Mouse (Mus musculus): ENCODE results near the gene Itga9. TPM values are rescaled to one million over a fixed set of nuclear protein-coding genes. Genes with fewer than 3 reads are reported as not detected.

Itga9 gene
- total RNA-seq, 4 experiments from 2014 or later: 2.8 to 6.1 (median 4.4) TPM

GRCm38 (mm10) chr9:118686166-118686961 is 79.9 kb downstream of the Itga9 start:
- DNase-seq (ENCODE audit: low spot score in 2 of 2): no peak

- no peak for DNase-seq (ENCODE audit: low spot score in 2 of 2)
These were observed 81.8 kb downstream of the Itga9 start for GRCm38 (mm10) chr9:118688248-118688647.

GRCm38 (mm10) chr9:118688921-118689451 is 82.5 kb downstream of the Itga9 start:
- no peak for DNase-seq (ENCODE audit: low spot score in 2 of 2)

- DNase-seq (ENCODE audit: low spot score in 2 of 2): peak; percentile 58 to 70
These were observed 86.8 kb downstream of the Itga9 start for GRCm38 (mm10) chr9:118693256-118693655.

GRCm38 (mm10) chr9:118694420-118694825 is 87.9 kb downstream of the Itga9 start:
- no peak for DNase-seq (ENCODE audit: low spot score in 2 of 2)

- no peak for DNase-seq (ENCODE audit: low spot score in 2 of 2)
These were observed 91.7 kb downstream of the Itga9 start for GRCm38 (mm10) chr9:118698191-118698590.

- DNase-seq (ENCODE audit: low spot score in 2 of 2): no peak
These were observed 93.2 kb downstream of the Itga9 start for GRCm38 (mm10) chr9:118699716-118700115.

GRCm38 (mm10) chr9:118700889-118701288 is 94.4 kb downstream of the Itga9 start:
- DNase-seq (ENCODE audit: low spot score in 2 of 2): no peak

- no peak for DNase-seq (ENCODE audit: low spot score in 2 of 2)
These were observed 95.3 kb downstream of the Itga9 start for GRCm38 (mm10) chr9:118701791-118702190.

- DNase-seq (ENCODE audit: low spot score in 2 of 2): no peak
These were observed 96.7 kb downstream of the Itga9 start for GRCm38 (mm10) chr9:118703146-118703545.

GRCm38 (mm10) chr9:118705381-118706074 is 99.0 kb downstream of the Itga9 start:
- DNase-seq (ENCODE audit: low spot score in 2 of 2): no peak

GRCm38 (mm10) chr9:118706176-118706975 is 99.9 kb downstream of the Itga9 start:
- DNase-seq (ENCODE audit: low spot score in 2 of 2): no peak

GRCm38 (mm10) chr9:118710625-118711024 is 104.1 kb downstream of the Itga9 start:
- no peak for DNase-seq (ENCODE audit: low spot score in 2 of 2)

GRCm38 (mm10) chr9:118711749-118712148 is 105.3 kb downstream of the Itga9 start:
- DNase-seq (ENCODE audit: low spot score in 2 of 2): no peak

- DNase-seq (ENCODE audit: low spot score in 2 of 2): no peak
These were observed 107.0 kb downstream of the Itga9 start for GRCm38 (mm10) chr9:118713515-118713914.

GRCm38 (mm10) chr9:118714536-118714935 is 108.0 kb downstream of the Itga9 start:
- no peak for DNase-seq (ENCODE audit: low spot score in 2 of 2)

GRCm38 (mm10) chr9:118715971-118716628 is 109.6 kb downstream of the Itga9 start:
- DNase-seq (ENCODE audit: low spot score in 2 of 2): no peak

GRCm38 (mm10) chr9:118717436-118717835 is 110.9 kb downstream of the Itga9 start:
- no peak for DNase-seq (ENCODE audit: low spot score in 2 of 2)

GRCm38 (mm10) chr9:118718511-118718910 is 112.0 kb downstream of the Itga9 start:
- DNase-seq (ENCODE audit: low spot score in 2 of 2): no peak

- DNase-seq (ENCODE audit: low spot score in 2 of 2): no peak
These were observed 114.6 kb downstream of the Itga9 start for GRCm38 (mm10) chr9:118721056-118721455.

- DNase-seq (ENCODE audit: low spot score in 2 of 2): no peak
These were observed 116.4 kb downstream of the Itga9 start for GRCm38 (mm10) chr9:118722789-118723325.

Measured in gastrocnemius, adult 8-10 months (tissue).